Mouse (Mus musculus) erythroblast, embryonic 14.5 days (primary cell): Measurements from ENCODE around the gene B830017H08Rik.

Source experiments
- GATA1 ChIP-seq: IDR thresholded peaks from 2 replicates; pipeline ENCODE4 v1.6.1; 2012; ENCODE audit warnings: low read length, inconsistent platforms, mixed read lengths
- TAL1 ChIP-seq: IDR thresholded peaks from 3 replicates; pipeline ENCODE4 v1.6.1; 2012; ENCODE audit warnings: low read length, inconsistent platforms, mixed read lengths

DNA sequence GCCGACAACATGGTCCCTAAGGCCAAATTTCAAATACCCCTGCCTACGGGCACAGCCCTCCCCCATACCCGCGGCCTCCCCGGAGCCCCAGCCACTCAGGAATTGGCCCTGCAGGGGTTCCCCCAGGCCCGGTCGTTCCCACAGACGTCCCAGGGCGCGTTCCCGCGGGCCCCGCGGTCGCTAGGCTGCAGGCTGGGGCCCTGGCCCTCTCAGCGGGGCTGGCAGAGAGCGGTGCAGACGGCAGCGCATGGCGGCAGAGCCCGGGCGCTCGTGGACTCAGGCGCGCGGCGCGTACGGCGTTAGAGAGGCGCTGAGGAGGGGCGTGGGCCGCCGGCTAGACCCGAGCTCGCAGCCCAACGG lies 380 bp downstream of the B830017H08Rik start:
- TF ChIP-seq TAL1 (no peak), GATA1 (no peak)
